17 mouse cellular contexts compared by ENCODE assay signal in genomic region chr17:34144960-34145371, GRCm38 (mm10). TPM values are rescaled to one million over a fixed set of nuclear protein-coding genes. Genes with fewer than 3 reads are reported as not detected.
DNase-seq lines count a peak whose midpoint lies in the region; ATAC-seq and TF ChIP-seq lines count a peak whose summit lies in the region.
"Had no signal": no experiment of that assay in that cellular context is flagged by ENCODE, and none has a peak within 500 bp of the region (broad histone marks: within the 10 kb centered on the region; RNA-seq: fewer than 3 reads in every experiment).

No protein-coding gene starts in this region.

- ATAC-seq in kidney, postnatal 0 days (replicated peaks; ENCODE audit: low FRiP score, low read depth) = 0 out of 2 replicates have a peak, but pooled peaks have one; percentile 6
- ATAC-seq in CD4-positive, CD25-positive, alpha-beta regulatory T cell, adult 4 months = peak; percentile 58
- ATAC-seq in inflammation-experienced regulatory T-cells, adult 6 months = peak; percentile 42
- ATAC-seq in hindbrain, postnatal 0 days = no peak
- ATAC-seq: intestine, postnatal 0 days had no signal

- H3K9me3 ChIP-seq in kidney, postnatal 0 days (replicated peaks; ENCODE audit: low read length) = no peaks in the 10 kb centered on the region
- H3K9me3 ChIP-seq in hindbrain, postnatal 0 days (ENCODE audit: low read length) = no peaks in the 10 kb centered on the region
- H3K9me3 ChIP-seq: hindbrain, embryonic 13.5 days; limb, embryonic 15.5 days had no signal

- H3K36me3 ChIP-seq in kidney, postnatal 0 days (ENCODE audit: insufficient read depth, low read length) = no peaks in the 10 kb centered on the region
- H3K36me3 ChIP-seq in splenic B cell, adult 2 months (ENCODE audit: control insufficient read depth, insufficient read depth, low read length, poor library complexity, severe bottlenecking) = peaks cover 14% of the 10 kb centered on the region
- H3K36me3 ChIP-seq in hindbrain, postnatal 0 days (ENCODE audit: insufficient read depth, low read length) = no peaks in the 10 kb centered on the region
- H3K36me3 ChIP-seq: hindbrain, embryonic 13.5 days; limb, embryonic 15.5 days had no signal

- 0 out of 2 replicates have a peak, but pooled peaks cover 8% of the 10 kb centered on the region for H3K4me1 ChIP-seq in kidney, postnatal 0 days (replicated peaks; ENCODE audit: insufficient read depth, low read length)
- no peaks in the 10 kb centered on the region for H3K4me1 ChIP-seq in hindbrain, postnatal 0 days (ENCODE audit: insufficient read depth, low read length)

- H3K4me2 ChIP-seq in kidney, postnatal 0 days (ENCODE audit: low read length) = no peak overlapping the region
- no peak overlapping the region for H3K4me2 ChIP-seq in hindbrain, postnatal 0 days (ENCODE audit: low read depth, low read length)
- H3K4me2 ChIP-seq: hindbrain, embryonic 13.5 days; limb, embryonic 15.5 days; midbrain, embryonic 11.5 days had no signal

- H3K9ac ChIP-seq in kidney, postnatal 0 days (ENCODE audit: low read depth, low read length) = no peak overlapping the region
- H3K9ac ChIP-seq in hindbrain, postnatal 0 days (replicated peaks; ENCODE audit: low read length) = no peak overlapping the region
- H3K9ac ChIP-seq: hindbrain, embryonic 13.5 days; limb, embryonic 15.5 days had no signal

- DNase-seq in kidney, postnatal 0 days (ENCODE audit: low spot score) = no peak
- DNase-seq in kidney, adult 11 months = no peak
- peak; percentile 99 for DNase-seq in splenic B cell, adult 2 months (ENCODE audit: low read depth, low spot score)
- no peak for DNase-seq in hindbrain, postnatal 0 days (ENCODE audit: low spot score)
- DNase-seq in cerebellum, postnatal 14 days = no peak
- DNase-seq: adrenal gland, postnatal 36 days; cerebellum, adult 9-11 months; gastrocnemius, postnatal 14 days; lung, postnatal 4 days; right cerebral cortex, postnatal 4 days; thymus, postnatal 4 days had no signal

- H3K4me3 ChIP-seq in kidney, postnatal 0 days (replicated peaks; ENCODE audit: low read depth, low read length) = no peak overlapping the region
- no peak overlapping the region for H3K4me3 ChIP-seq in hindbrain, postnatal 0 days (ENCODE audit: low read length)
- H3K4me3 ChIP-seq: hindbrain, embryonic 13.5 days; limb, embryonic 15.5 days had no signal

- H3K27me3 ChIP-seq in kidney, postnatal 0 days (ENCODE audit: insufficient read depth, low read length) = no peaks in the 10 kb centered on the region
- no peaks in the 10 kb centered on the region for H3K27me3 ChIP-seq in splenic B cell, adult 2 months (ENCODE audit: control insufficient read depth, insufficient read depth, low read length, poor library complexity, severe bottlenecking)
- H3K27me3 ChIP-seq in hindbrain, postnatal 0 days (ENCODE audit: insufficient read depth, low read length) = peaks cover 12% of the 10 kb centered on the region; the same call in 1 of the 2 replicates

- H3K27ac ChIP-seq in kidney, postnatal 0 days = no peak overlapping the region
- H3K27ac ChIP-seq in hindbrain, postnatal 0 days = no peak overlapping the region
- H3K27ac ChIP-seq: hindbrain, embryonic 13.5 days; limb, embryonic 15.5 days had no signal

- 29% methylated on average over 3 of the region's 3 CpGs for WGBS in kidney, postnatal 0 days
- 71% methylated on average over 3 of the region's 3 CpGs for WGBS in hindbrain, postnatal 0 days

- no peak for TF ChIP-seq CTCF in kidney, postnatal 0 days (IDR thresholded peaks at IDR 0.05; ENCODE audit: low read depth)
- TF ChIP-seq CTCF in hindbrain, postnatal 0 days (IDR thresholded peaks at IDR 0.05; ENCODE audit: low read depth) = no peak

RNA-seq across cellular contexts. Expression of gene H2-DMb2, which starts 1.9 kb away (rescaled TPM):
- 15.3 and 19.4 TPM in 2 replicates for polyA plus RNA-seq in kidney, postnatal 0 days (2015; fragmentation: Nextera tagmentation; extraction: Ambion mirVana)
- polyA plus RNA-seq in CD4-positive, CD25-positive, alpha-beta regulatory T cell, adult 4 months (2017; shearing (Covaris generic)) = 10 to 100 TPM in 1 of 2 experiments, 1 to 10 TPM in 1; 3.7 to 27.1 TPM
- 10 to 100 TPM in 2 of 3 experiments, 1 to 10 TPM in 1; 9.2 to 14.4 (median 11.3) TPM for polyA plus RNA-seq in inflammation-experienced regulatory T-cells, adult 6 months (2017; shearing (Covaris generic))
- total RNA-seq in hindbrain, postnatal 0 days (2014; rRNA removed) = 0.16 TPM in 1 of 2 replicates, not detected in the other
- 0.58 and 0.59 TPM in 2 replicates for polyA plus RNA-seq in hindbrain, postnatal 0 days (2015; fragmentation: Nextera tagmentation; extraction: Ambion mirVana)
- polyA plus RNA-seq: midbrain, embryonic 11.5 days had no signal

RNA-seq across cellular contexts. Expression of gene H2-DMb1, which starts 7.9 kb away (rescaled TPM):
- polyA plus RNA-seq in kidney, postnatal 0 days (2015; fragmentation: Nextera tagmentation; extraction: Ambion mirVana) = 12.9 and 13.5 TPM in 2 replicates
- 1 to 10 TPM; 3.4 to 6.2 TPM for polyA plus RNA-seq in CD4-positive, CD25-positive, alpha-beta regulatory T cell, adult 4 months (2017; shearing (Covaris generic))
- polyA plus RNA-seq in inflammation-experienced regulatory T-cells, adult 6 months (2017; shearing (Covaris generic)) = 1 to 10 TPM; 2.3 to 5.0 (median 4.5) TPM
- total RNA-seq in hindbrain, postnatal 0 days (2014; rRNA removed) = 1.8 and 3.0 TPM in 2 replicates
- polyA plus RNA-seq in hindbrain, postnatal 0 days (2015; fragmentation: Nextera tagmentation; extraction: Ambion mirVana) = 1.4 and 1.8 TPM in 2 replicates

RNA-seq across cellular contexts. Expression of gene Brd2, which starts 22.5 kb away (rescaled TPM):
- 90.2 and 100 TPM in 2 replicates for polyA plus RNA-seq in kidney, postnatal 0 days (2015; fragmentation: Nextera tagmentation; extraction: Ambion mirVana)
- polyA plus RNA-seq in CD4-positive, CD25-positive, alpha-beta regulatory T cell, adult 4 months (2017; shearing (Covaris generic)) = 100 to 1,000 TPM; 108 to 154 TPM
- 100 to 1,000 TPM; 115 to 154 (median 144) TPM for polyA plus RNA-seq in inflammation-experienced regulatory T-cells, adult 6 months (2017; shearing (Covaris generic))
- total RNA-seq in hindbrain, postnatal 0 days (2014; rRNA removed) = 180 and 195 TPM in 2 replicates
- polyA plus RNA-seq in hindbrain, postnatal 0 days (2015; fragmentation: Nextera tagmentation; extraction: Ambion mirVana) = 101 and 108 TPM in 2 replicates

RNA-seq across cellular contexts. Expression of gene H2-DMa, which starts 25.6 kb away (rescaled TPM):
- polyA plus RNA-seq in kidney, postnatal 0 days (2015; fragmentation: Nextera tagmentation; extraction: Ambion mirVana) = 18.6 and 20.6 TPM in 2 replicates
- polyA plus RNA-seq in CD4-positive, CD25-positive, alpha-beta regulatory T cell, adult 4 months (2017; shearing (Covaris generic)) = 100 to 1,000 TPM; 144 to 205 TPM
- 100 to 1,000 TPM in 2 of 3 experiments, 10 to 100 TPM in 1; 75.8 to 241 (median 198) TPM for polyA plus RNA-seq in inflammation-experienced regulatory T-cells, adult 6 months (2017; shearing (Covaris generic))
- 30.9 and 31.3 TPM in 2 replicates for total RNA-seq in hindbrain, postnatal 0 days (2014; rRNA removed)
- polyA plus RNA-seq in hindbrain, postnatal 0 days (2015; fragmentation: Nextera tagmentation; extraction: Ambion mirVana) = 23.5 and 24.1 TPM in 2 replicates

RNA-seq across cellular contexts. Expression of gene Tap1, which starts 42.4 kb away (rescaled TPM):
- polyA plus RNA-seq in kidney, postnatal 0 days (2015; fragmentation: Nextera tagmentation; extraction: Ambion mirVana) = 8.5 and 8.8 TPM in 2 replicates
- polyA plus RNA-seq in CD4-positive, CD25-positive, alpha-beta regulatory T cell, adult 4 months (2017; shearing (Covaris generic)) = 100 to 1,000 TPM; 163 to 238 TPM
- polyA plus RNA-seq in inflammation-experienced regulatory T-cells, adult 6 months (2017; shearing (Covaris generic)) = 100 to 1,000 TPM; 174 to 216 (median 189) TPM
- total RNA-seq in hindbrain, postnatal 0 days (2014; rRNA removed) = 14.0 and 14.1 TPM in 2 replicates
- 8.0 and 8.1 TPM in 2 replicates for polyA plus RNA-seq in hindbrain, postnatal 0 days (2015; fragmentation: Nextera tagmentation; extraction: Ambion mirVana)
